Mouse (Mus musculus) G1E (cell line): ENCODE measurements around the gene Naa35. TPM values are rescaled to one million over a fixed set of nuclear protein-coding genes. Genes with fewer than 3 reads are reported as not detected.

Experiments used
- ATAC-seq: 2 replicates; pipeline ENCODE4 v1.8.0; 2016; ENCODE audit warnings: mild to moderate bottlenecking; ENCODE audit not compliant: insufficient number of reproducible peaks, poor library complexity, low FRiP score, severe bottlenecking; ENCODE audit errors: extremely low read depth
- DNase-seq: peaks from one replicate; pipeline ENCODE4 v3.0.0; 2012; ENCODE audit warnings: low spot score
- H3K27me3 ChIP-seq: 2 replicates; pipeline ENCODE4 v1.6.1; 2012; ENCODE audit warnings: mild to moderate bottlenecking, low read length, inconsistent platforms; ENCODE audit not compliant: insufficient read depth
- H3K36me3 ChIP-seq: replicated peaks from 2 replicates; pipeline ENCODE3; 2012; ENCODE audit warnings: mild to moderate bottlenecking, inconsistent platforms
- H3K4me1 ChIP-seq: 2 replicates; pipeline ENCODE4 v1.6.1; 2012; ENCODE audit warnings: low read depth, low read length, inconsistent platforms, mixed read lengths; ENCODE audit not compliant: insufficient read depth
- H3K4me3 ChIP-seq: 2 replicates; pipeline ENCODE4 v1.5.1; 2012; ENCODE audit warnings: low read depth, mild to moderate bottlenecking, inconsistent platforms, low read length, moderate library complexity, mixed read lengths
- H3K9me3 ChIP-seq: replicated peaks from 2 replicates; pipeline ENCODE4 v1.6.1; 2012; ENCODE audit warnings: inconsistent platforms
- CTCF ChIP-seq: IDR thresholded peaks from 2 replicates; pipeline ENCODE4 v1.5.1; 2012; ENCODE audit warnings: low read depth, low read length, inconsistent platforms, mixed read lengths
- GATA1 ChIP-seq: IDR thresholded peaks from 2 replicates; pipeline ENCODE4 v1.6.1; 2012; ENCODE audit warnings: borderline replicate concordance, low read length, inconsistent platforms, mixed read lengths
- GATA2 ChIP-seq: IDR thresholded peaks from 2 replicates; pipeline ENCODE4 v1.6.1; 2012; ENCODE audit warnings: low read depth, low read length, inconsistent platforms, borderline replicate concordance
- POLR2AphosphoS5 ChIP-seq: IDR thresholded peaks from 2 replicates; pipeline ENCODE4 v1.6.1; 2012; ENCODE audit warnings: low read depth, low read length, inconsistent platforms; ENCODE audit not compliant: insufficient replicate concordance
- TAL1 ChIP-seq: conservative IDR thresholded peaks from 2 replicates; pipeline ENCODE4 v1.6.1; 2012; ENCODE audit warnings: low read depth, low read length, inconsistent platforms, mixed read lengths
- polyA plus RNA-seq: library from polyadenylated mRNA; stranded (reverse); fragments of >175 nt; gene quantifications from 2 replicates; pipeline ENCODE4 v1.2.3, GENCODE M21; 2012
- total RNA-seq, 2 experiments: library from RNA; stranded (forward) in 1 of 2; stranded (reverse) in 1 of 2; fragments of 200-1000 nt in 1 of 2; fragments of >200 nt in 1 of 2; fragmentation: Nextera tagmentation in 1 of 2; gene quantifications; 2 replicates each; pipeline ENCODE4 v1.2.3; 2014 to 2017

Gene Naa35
- total and polyA plus RNA-seq, 3 experiments = 8.5 to 63.7 (median 31.0) TPM

DNA sequence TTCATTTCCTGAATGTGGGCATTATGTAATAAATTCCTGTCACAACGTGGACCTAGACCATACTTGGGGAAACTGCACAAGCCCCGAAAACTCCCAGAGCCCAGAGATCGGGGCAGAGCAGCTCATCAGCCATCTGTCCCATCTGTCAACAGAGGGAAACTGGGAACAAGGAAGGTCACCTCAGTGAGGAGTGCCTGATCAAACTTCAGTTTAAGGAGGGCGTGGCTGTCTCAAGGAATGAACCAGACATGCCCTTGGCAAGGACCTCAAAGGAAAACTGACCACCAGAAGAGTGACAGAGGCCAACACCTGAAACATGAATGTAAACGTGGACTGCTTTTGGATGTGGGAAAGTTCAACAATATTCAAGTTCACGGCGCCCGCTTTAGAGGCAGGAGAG, 76.3 kb downstream of the Naa35 start:
- no peak for TF ChIP-seq POLR2AphosphoS5
- no peak for TF ChIP-seq GATA1
- TF ChIP-seq GATA2 = no peak
- no peak for TF ChIP-seq TAL1
- TF ChIP-seq CTCF = no peak
- ATAC-seq (no peak), DNase-seq (no peak)
- H3K4me1 ChIP-seq = peaks cover 82% of the 10 kb centered on the region
- peaks cover 100% of the 10 kb centered on the region for H3K36me3 ChIP-seq
- no peak overlapping the region for H3K4me3 ChIP-seq
- no peaks in the 10 kb centered on the region for H3K9me3 ChIP-seq
- no peaks in the 10 kb centered on the region for H3K27me3 ChIP-seq

DNA sequence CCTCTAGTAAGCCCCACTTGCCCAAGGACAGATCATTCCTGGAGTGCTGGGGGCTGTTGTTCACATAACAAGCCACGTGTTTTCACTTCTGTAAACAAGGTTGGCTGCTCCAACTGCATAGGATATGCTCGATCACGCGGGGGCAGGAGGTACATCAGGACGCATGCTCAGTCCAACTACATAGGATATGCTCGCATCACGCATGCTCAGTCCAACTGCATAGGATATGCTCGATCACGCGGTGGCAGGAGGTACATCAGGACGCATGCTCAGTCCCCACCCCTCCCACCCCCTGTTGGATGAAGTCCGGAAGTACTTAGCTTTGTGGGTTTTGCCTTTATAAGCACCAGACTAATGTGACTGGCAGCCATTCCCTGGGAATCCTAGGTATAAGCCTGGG, 76.9 kb downstream of the Naa35 start:
- no peak for TF ChIP-seq GATA2
- no peak for TF ChIP-seq TAL1
- TF ChIP-seq POLR2AphosphoS5 = no peak
- no peak for TF ChIP-seq CTCF
- TF ChIP-seq GATA1 = no peak
- no peak overlapping the region for H3K4me3 ChIP-seq
- no peak for ATAC-seq
- H3K27me3 ChIP-seq = no peaks in the 10 kb centered on the region
- H3K4me1 ChIP-seq = peaks cover 82% of the 10 kb centered on the region
- no peak for DNase-seq
- H3K36me3 ChIP-seq = peaks cover 100% of the 10 kb centered on the region
- H3K9me3 ChIP-seq = no peaks in the 10 kb centered on the region

DNA sequence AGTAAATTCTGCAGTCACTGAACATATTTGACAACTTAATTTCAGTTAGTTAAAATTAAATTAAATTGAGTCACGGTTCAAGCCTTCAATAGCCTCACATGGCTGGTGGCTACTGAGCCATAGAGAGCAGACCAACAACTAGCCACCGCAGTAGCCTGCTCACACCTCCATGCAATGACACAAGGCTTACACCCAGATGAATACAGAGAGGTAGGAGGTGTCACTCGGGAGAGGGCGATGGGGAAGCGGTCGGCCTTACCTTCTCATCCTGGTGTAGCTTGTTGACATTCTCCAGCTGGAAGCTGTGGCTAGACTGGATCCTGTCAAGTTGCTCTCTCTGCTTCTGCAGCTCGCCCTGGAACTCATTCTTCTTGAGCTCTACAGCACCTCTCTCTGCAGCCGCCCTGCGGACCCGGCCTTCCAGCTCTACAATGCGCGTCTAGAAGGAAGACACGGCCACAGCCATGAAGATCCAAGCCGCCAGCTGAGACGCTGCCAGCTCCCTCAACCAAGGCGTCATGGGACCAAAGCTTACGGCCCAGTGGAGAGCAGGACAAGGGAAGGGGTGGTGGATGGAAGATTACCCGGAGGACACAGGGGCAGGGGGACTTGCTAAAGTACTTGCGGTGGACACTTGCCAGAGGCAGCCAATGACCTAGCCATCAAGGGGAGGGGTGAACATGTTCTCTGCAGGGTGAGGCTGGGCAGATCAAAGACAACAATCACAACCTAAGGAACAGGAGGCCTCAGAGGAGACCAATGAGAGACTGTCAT, 79.1 kb downstream of the Naa35 start:
- ATAC-seq = no peak
- no peaks in the 10 kb centered on the region for H3K9me3 ChIP-seq
- H3K4me3 ChIP-seq = no peak overlapping the region
- H3K36me3 ChIP-seq = peaks cover 95% of the 10 kb centered on the region
- TF ChIP-seq POLR2AphosphoS5 = no peak
- DNase-seq = no peak
- peaks cover 84% of the 10 kb centered on the region for H3K4me1 ChIP-seq
- H3K27me3 ChIP-seq = no peaks in the 10 kb centered on the region

DNA sequence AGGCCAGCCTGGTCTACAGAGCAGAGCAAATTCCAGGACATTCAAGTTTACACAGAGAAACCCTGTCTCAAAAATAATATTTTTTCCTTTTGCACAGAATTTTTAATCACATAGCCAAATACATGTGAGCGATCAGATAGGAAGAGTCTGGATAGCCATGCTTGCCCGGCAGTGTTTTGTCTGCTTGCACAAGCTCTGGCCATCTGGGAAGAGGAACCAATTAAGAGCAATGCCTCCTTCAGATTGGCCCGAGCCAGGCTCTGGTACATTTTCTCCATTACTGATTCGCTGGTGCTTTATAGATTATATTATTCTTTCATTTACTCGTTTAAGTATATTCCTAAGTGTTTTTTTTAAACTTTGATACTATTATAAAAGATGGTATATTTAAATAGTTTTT, 82.7 kb downstream of the Naa35 start:
- H3K9me3 ChIP-seq = no peaks in the 10 kb centered on the region
- peaks cover 90% of the 10 kb centered on the region for H3K36me3 ChIP-seq
- H3K4me1 ChIP-seq = peaks cover 83% of the 10 kb centered on the region
- H3K4me3 ChIP-seq = no peak overlapping the region
- no peaks in the 10 kb centered on the region for H3K27me3 ChIP-seq
- ATAC-seq (no peak), DNase-seq (no peak)
- TF ChIP-seq CTCF (no peak), POLR2AphosphoS5 (no peak), GATA2 (no peak), GATA1 (no peak), TAL1 (no peak)

DNA sequence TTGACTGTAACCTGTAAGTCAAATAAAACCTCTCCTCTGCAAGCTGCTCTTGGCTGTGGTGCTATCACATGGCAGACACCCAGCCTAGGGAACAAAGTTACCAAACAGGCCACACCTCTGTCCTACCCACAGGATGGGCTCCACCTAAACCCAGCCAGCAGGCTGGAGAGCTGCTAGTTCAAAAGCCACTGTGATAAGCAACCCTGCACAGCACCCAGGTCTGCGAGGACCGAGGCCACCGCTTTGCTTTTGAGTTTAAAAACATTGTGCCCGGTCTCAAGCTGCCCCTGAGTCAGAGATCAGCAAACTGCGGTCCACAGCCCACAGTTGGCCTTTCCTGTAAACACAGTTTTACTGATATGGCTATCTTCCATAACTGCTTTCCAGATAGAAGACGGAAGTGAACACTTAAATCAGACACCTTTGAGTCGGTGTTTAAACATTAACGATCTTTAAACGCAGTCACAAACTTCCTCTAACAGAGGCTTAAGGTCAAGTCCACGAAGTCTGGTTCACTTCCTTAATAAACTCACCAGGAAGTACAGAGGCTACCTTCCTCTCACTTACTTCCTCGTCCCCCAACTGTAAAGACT, 83.5 kb downstream of the Naa35 start:
- Histone ChIP-seq H3K4me3 (peak overlapping the region; percentile 63; the same call in 1 of the 2 replicates), H3K36me3 (peaks cover 87% of the 10 kb centered on the region), H3K9me3 (no peaks in the 10 kb centered on the region), H3K27me3 (no peaks in the 10 kb centered on the region), H3K4me1 (peaks cover 89% of the 10 kb centered on the region)
- TF ChIP-seq CTCF (no peak), TAL1 (no peak), POLR2AphosphoS5 (no peak)
- ATAC-seq (peak; percentile 76), DNase-seq (peak; percentile 68)

DNA sequence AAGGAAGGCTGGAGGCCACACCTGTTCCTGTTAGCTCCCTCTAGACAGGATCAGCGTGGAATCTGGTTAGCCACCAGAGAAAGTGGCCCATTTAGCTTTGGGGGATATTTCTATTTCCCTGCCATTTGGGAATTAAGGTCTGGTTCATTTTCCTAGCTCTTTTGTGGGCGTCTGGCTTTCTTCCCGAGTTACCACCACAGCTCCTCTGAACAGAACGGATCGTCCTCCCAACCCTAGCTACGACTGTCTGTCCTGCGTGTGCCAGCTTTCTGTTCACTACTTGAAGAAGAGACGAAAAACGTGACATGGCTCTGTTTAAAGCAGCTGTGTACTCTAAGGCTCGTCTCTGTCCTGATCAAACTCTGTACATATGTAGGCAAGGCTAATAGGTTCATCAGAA, 84.9 kb downstream of the Naa35 start:
- no peak for TF ChIP-seq TAL1
- TF ChIP-seq GATA1 = no peak
- no peak for TF ChIP-seq POLR2AphosphoS5
- no peak for TF ChIP-seq GATA2
- no peak for TF ChIP-seq CTCF
- no peak for ATAC-seq
- DNase-seq = no peak
- peaks cover 77% of the 10 kb centered on the region for H3K36me3 ChIP-seq
- H3K4me3 ChIP-seq = peak overlapping the region; percentile 22; the same call in 1 of the 2 replicates
- no peaks in the 10 kb centered on the region for H3K9me3 ChIP-seq
- H3K27me3 ChIP-seq = no peaks in the 10 kb centered on the region
- H3K4me1 ChIP-seq = peaks cover 82% of the 10 kb centered on the region

DNA sequence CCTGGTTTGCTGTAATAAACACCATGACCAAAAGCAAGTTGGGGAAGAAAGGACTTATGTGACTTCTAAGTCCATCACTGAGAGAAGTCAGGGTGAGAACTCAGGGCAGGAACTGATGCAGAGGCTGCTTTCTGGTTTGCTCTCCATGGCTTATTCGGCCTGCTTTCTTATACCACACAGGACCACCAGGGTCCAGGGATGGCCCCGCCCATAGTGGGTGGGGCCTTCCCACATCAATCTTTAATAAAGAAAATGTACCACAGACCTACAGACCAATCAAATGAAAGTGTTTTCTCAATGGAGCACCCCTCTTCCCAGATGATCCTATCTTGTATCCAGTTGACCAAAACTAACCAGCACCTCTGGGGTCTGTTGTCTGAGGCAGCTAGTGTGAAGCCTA, 86.5 kb downstream of the Naa35 start:
- Histone ChIP-seq H3K36me3 (peaks cover 61% of the 10 kb centered on the region), H3K9me3 (0 out of 2 replicates have a peak, but pooled peaks cover 3% of the 10 kb centered on the region), H3K27me3 (no peaks in the 10 kb centered on the region), H3K4me3 (no peak overlapping the region; the same call in 1 of the 2 replicates), H3K4me1 (peaks cover 74% of the 10 kb centered on the region)
- ATAC-seq = no peak
- no peak for DNase-seq
- no peak for TF ChIP-seq TAL1
- TF ChIP-seq POLR2AphosphoS5 = no peak
